Mouse (Mus musculus) CD4-positive, CD25-positive, alpha-beta regulatory T cell, adult 4 months (primary cell): ENCODE data around the gene Vasn. TPM values are rescaled to one million over a fixed set of nuclear protein-coding genes. Genes with fewer than 3 reads are reported as not detected.
A peak's percentile ranks its signal among the peaks of the same experiment; 100 is the strongest.

Experiments used
- ATAC-seq: one replicate; pipeline ENCODE4 v1.8.0; 2017
- polyA plus RNA-seq, 2 experiments: library from polyadenylated mRNA; unstranded; fragments of 100-300 nt; shearing (Covaris generic); gene quantifications; one replicate each; pipeline ENCODE4 v1.2.1; 2017

Vasn gene
- polyA plus RNA-seq, 2 experiments from 2014 or later = 2.2 to 2.9 TPM

DNA sequence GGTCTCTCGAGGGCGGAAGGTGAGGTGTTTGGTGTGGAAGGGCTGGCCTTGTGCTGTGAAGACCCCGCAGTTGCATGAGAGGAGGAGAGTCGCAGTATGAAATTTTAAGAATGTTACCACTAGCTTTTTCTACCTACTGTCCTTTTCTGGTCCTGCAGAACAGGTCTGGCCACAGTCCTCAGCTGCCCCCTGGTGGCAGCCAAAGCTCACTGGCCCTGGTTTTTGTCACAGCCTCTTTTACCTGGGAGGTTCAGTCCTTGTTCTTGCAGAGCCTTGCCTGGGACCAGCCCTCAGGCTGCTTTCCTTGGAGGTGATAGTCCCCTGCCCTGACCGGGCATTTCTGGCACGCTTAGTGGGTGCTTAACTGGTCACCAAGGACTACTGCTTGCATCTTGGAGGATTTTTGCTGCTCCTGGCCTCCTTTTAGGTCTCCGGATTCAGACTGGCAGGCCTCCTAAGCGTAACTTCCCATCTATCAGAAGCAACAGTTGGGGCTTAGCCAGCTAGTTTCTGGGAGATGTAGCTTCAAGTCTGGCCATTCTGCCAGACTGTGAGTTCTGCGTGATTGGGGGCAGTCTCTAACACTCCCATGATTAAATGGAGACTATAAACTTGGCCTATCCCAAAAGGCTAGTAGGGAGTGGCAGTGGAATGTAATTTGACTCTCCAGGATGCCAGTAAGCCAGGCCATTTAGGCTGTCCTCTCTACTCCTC is 31.8 kb upstream of the Vasn start:
- ATAC-seq = peak; percentile 94

GRCm38 (mm10) chr16:4608532-4609059 is 31.1 kb upstream of the Vasn start:
- ATAC-seq = no peak

DNA sequence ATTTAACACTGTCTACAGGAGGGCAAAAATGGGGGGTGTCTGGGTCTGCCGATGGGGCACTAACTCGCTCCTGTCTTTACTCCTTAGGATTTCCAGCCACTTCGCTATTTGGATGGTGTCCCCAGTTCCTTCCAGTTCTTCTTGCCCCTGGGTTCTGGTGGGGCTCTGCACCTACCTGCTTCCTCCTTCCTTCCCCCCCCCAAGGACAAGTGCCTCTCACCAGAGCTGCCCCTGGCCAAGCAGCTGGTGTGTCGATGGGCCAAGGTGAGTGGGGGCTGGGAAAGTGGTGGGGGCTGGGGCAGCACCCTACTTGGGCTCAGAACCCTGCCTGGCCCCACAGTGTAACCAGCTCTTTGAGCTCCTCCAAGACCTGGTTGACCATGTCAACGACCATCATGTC is 28.5 kb upstream of the Vasn start:
- ATAC-seq = no peak

DNA sequence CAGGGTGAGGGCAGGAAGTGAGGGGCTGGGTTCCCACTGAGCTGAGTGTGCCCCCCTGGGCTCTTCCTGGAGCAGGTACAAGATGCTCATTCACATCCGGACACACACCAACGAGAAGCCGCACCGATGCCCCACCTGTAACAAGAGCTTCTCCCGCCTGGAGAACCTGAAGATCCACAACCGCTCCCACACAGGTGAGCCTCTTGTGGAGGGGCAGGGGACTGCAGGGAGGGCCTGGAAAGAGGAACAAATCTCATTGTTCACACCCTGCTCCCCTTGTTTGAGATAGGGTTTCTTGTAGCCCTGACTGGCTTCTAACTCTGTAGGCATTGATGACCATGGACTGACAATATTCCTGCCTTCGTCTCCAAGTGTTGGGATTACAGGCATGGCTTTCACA is 28.1 kb upstream of the Vasn start:
- ATAC-seq = no peak

GRCm38 (mm10) chr16:4613736-4614135 is 26.0 kb upstream of the Vasn start:
- no peak for ATAC-seq

DNA sequence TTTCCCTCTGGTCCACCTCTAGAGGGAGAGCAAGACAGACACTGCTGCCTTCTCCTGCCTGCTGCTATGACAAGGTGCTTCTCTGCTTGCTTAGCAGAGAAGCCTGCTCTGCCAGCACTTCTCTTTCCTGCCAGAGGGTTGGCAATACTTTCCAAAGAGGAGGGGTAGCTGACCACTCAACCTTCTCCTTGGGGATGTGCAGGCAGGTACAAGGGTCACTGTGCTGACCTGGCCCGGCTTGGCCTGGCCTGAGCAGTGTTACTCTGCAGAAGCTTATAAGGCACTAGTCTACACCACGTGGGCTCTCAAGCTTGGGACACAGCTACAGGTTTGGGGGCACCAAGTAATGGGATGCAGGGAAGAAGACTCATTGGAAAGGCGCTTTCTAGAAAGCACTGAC is 25.1 kb upstream of the Vasn start:
- no peak for ATAC-seq

DNA sequence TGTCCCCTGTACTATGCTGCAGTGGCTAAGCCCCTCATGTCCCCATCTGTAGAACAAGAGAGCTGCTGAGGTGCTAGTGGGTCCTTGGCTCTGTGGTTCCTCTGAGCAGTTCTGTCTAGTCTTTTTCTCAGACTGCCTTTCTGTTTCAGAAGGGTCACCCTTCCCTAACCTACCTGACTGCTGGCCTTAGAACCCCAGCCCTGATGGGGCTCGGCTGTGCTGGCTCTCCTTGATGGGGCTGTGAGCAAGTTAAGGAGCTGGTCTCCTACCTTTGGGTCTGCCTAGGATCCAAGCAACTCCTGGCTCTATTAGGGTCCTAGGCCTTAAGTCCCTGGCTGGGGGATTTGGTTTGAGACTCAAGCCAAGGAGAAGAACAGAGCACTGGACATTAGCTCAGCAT is 24.4 kb upstream of the Vasn start:
- no peak for ATAC-seq

GRCm38 (mm10) chr16:4616829-4617228 is 22.9 kb upstream of the Vasn start:
- ATAC-seq = no peak

GRCm38 (mm10) chr16:4624074-4624473 is 15.7 kb upstream of the Vasn start:
- no peak for ATAC-seq

- ATAC-seq = peak; percentile 89
These were observed 15.1 kb upstream of the Vasn start, which contains the start of gene Pam16 for GRCm38 (mm10) chr16:4624481-4625110. Gene Pam16 (minus strand): TSS chr16:4624988.

DNA sequence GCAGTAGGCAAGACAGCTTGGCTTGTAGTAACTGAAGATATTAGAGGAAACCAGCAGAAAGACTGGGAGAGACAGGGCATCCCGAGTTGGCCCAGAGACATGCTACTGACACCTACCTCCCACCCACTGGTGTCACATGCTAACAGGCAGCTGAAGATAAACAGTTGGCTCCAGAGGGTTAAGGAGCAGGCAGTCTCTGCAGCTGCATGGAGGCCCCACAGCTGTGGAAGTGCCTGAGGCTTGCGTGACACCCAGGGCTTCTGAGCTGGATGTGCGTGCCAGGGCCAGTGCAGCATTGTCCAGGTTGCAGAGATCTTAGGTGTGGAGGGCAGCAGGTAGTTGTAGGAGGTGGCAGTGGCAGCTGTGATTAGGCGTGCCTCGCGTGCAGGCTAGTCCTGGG is 12.6 kb upstream of the Vasn start:
- ATAC-seq = no peak

DNA sequence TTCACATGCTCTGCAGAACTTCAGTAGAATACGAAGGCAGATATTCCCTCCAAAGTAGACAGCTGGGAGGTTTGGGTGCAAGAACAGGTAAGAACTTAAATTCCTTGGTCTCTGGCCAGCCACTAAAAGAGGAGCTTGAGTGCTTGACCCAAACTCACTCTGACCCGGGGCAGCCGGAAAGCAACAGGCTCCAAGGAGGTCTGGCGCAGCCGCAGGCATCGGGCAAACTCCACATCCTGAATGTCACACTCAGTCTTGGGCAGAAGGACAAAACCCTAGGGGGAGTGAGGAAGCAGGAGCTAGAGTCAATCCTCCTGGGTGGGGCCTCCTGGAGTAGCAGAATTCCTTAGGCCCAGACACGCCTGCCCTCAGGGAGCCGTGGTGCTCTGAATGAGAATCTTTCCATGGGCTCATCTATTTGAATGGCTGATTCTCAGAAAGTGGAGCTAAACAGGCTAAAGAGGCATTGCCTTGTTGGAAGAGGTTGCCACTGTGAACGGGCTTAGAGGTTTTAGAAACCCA is 10.8 kb upstream of the Vasn start:
- no peak for ATAC-seq

GRCm38 (mm10) chr16:4629950-4630349 is 9.8 kb upstream of the Vasn start:
- peak; percentile 72 for ATAC-seq

GRCm38 (mm10) chr16:4632050-4632449 is 7.7 kb upstream of the Vasn start:
- no peak for ATAC-seq

- ATAC-seq = no peak
These were observed 6.1 kb upstream of the Vasn start for GRCm38 (mm10) chr16:4633661-4634060.

DNA sequence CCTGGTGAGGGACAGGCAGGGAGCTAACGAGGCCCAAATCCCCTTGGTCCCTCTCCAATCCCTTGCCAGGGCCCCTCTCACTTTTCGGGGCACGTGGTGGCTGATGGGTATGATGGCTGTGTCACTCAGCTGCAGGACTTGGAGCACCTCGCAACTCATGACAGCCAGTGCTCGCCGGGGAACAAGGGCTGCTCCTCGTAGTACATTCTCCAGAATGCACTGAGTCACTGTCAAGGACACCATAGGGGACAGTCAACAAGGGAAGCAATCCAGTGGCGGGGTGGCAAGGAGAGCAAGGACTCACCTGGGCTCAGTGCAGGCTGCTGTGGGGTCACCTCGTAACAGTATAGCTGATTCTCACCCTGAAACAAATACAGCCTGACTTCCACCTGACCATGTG is 5.1 kb upstream of the Vasn start:
- no peak for ATAC-seq

DNA sequence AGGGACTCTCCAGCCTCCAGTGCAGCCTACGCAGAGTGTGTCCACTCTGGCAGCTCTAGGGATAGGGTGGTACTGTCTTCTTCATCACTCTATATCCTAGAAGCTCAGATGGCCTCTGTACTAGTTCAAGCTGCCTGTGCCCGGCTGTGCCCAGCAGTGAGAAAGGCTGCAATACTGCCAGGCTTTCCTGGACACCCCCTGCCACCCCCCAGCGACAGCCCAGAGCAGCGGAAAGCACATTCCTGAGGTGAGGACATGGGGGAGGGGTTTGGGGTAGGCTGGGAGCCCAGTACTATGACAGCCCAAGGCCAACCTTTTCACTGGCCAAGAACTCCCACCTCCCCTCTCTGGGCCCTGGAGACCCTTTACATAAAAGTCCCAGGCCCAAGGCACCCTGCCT is 4.0 kb upstream of the Vasn start:
- ATAC-seq = no peak

DNA sequence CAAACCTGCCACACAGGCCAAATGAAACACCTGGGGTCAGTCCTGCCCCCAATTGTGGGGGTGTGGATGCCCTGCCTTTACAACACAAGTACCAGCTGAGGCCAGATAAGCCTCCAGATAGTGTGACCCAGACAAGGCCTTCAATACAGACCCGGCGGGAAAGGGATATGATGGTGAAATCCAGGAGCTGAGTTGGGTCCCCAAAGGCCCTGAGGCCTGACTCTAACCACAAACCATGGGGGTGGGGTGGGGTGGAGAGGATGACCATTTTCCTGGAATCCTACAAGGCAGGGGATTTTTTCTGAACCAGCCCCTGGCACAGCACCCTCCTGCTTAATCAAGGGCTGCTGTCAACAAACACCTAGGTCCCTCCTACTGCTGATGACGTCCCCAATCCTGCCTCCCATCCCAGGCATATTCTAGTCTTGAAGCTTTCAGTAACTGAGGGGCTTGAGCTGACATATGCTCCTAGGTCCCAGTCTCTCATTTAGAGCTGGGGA is 800 bp upstream of the Vasn start:
- ATAC-seq = no peak

GRCm38 (mm10) chr16:4640267-4641005 is 695 bp downstream of the Vasn start:
- ATAC-seq = no peak

GRCm38 (mm10) chr16:4641119-4641838 is 1.5 kb downstream of the Vasn start:
- ATAC-seq = no peak

- no peak for ATAC-seq
These were observed 2.4 kb downstream of the Vasn start for GRCm38 (mm10) chr16:4642190-4642589.

- ATAC-seq = no peak
These were observed 3.2 kb downstream of the Vasn start for GRCm38 (mm10) chr16:4642937-4643336.
